Mouse (Mus musculus): Measurements from ENCODE around the gene Tmem132c. TPM values are rescaled to one million over a fixed set of nuclear protein-coding genes. Genes with fewer than 3 reads are reported as not detected.

Gene Tmem132c
- polyA plus RNA-seq, 1 experiment from 2014 or later: 1.7 TPM

DNA sequence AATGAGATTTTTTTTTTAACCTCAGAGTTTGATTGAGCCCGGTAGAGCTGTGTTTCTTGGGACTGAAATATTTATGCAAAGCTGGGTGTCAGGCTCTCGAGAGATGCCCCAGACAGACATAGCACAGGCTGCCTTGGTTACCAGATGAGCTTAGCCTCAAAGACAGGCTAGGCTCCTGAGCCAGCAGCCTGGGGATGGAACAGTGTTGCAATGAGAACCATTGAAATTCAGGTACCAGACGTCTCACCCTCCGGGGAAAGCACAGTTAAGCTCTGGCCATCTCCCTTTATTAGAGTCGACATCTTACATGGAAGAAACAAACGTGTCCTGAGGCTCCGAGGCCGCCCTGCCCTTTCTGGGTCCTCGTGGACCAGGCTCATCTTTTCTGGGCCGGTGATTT is 200.4 kb downstream of the Tmem132c start:
- no peaks in the 10 kb centered on the region for H3K4me1 ChIP-seq (replicated peaks; ENCODE audit: control insufficient read depth, insufficient read depth)
- no peaks in the 10 kb centered on the region for H3K27me3 ChIP-seq (ENCODE audit: control insufficient read depth, insufficient read depth, low read length)
- H3K9me3 ChIP-seq (ENCODE audit: control insufficient read depth, low read length): no peaks in the 10 kb centered on the region
- ATAC-seq (ENCODE audit: low FRiP score, low TSS enrichment): no peak
- no peak overlapping the region for H3K4me3 ChIP-seq (ENCODE audit: low read depth, low read length)
- H3K4me2 ChIP-seq (replicated peaks; ENCODE audit: low read depth): no peak overlapping the region
- no peaks in the 10 kb centered on the region for H3K36me3 ChIP-seq (ENCODE audit: control insufficient read depth, insufficient read depth, low read length)
- 61% methylated on average over 10 of the region's 10 CpGs for WGBS
- H3K9ac ChIP-seq (ENCODE audit: low read length): no peak overlapping the region
- TF ChIP-seq EP300 (optimal IDR thresholded peaks at IDR 0.05) (no peak), CTCF (IDR thresholded peaks at IDR 0.05; ENCODE audit: low read depth) (no peak)
- DNase-seq (ENCODE audit: low spot score): no peak
- no peak overlapping the region for H3K27ac ChIP-seq (replicated peaks)

DNA sequence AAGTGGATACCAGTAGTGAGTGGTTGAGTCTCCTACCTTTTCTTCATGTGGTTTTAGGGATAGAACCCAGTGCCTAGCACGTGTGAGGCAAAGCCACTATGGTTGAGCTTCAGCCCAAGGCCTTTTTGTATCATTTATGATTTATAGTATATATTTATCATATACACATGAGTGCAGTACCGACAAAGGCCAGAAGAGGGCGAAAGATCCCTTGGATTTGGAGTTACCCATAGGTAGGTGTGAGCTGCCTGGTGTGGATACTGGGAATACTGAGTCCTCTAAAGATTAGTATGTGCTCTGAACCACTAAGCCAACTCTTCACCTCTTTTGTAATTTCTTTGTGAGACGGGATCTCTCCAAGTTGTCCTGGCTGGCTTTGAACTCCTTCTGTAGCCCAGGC is 212.0 kb downstream of the Tmem132c start:
- 25% methylated on average over 4 of the region's 4 CpGs for WGBS
- H3K9ac ChIP-seq (ENCODE audit: low read length): no peak overlapping the region
- TF ChIP-seq CTCF (IDR thresholded peaks at IDR 0.05; ENCODE audit: low read depth) (peak; percentile 57), EP300 (optimal IDR thresholded peaks at IDR 0.05) (no peak)
- H3K4me1 ChIP-seq (replicated peaks; ENCODE audit: control insufficient read depth, insufficient read depth): no peaks in the 10 kb centered on the region
- no peak overlapping the region for H3K4me2 ChIP-seq (replicated peaks; ENCODE audit: low read depth)
- DNase-seq (ENCODE audit: low spot score) (peak; percentile 17), ATAC-seq (ENCODE audit: low FRiP score, low TSS enrichment) (no peak)
- H3K27ac ChIP-seq (replicated peaks): no peak overlapping the region
- no peak overlapping the region for H3K4me3 ChIP-seq (ENCODE audit: low read depth, low read length)
- H3K27me3 ChIP-seq (ENCODE audit: control insufficient read depth, insufficient read depth, low read length): no peaks in the 10 kb centered on the region
- H3K9me3 ChIP-seq (ENCODE audit: control insufficient read depth, low read length): no peaks in the 10 kb centered on the region
- no peaks in the 10 kb centered on the region for H3K36me3 ChIP-seq (ENCODE audit: control insufficient read depth, insufficient read depth, low read length)

DNA sequence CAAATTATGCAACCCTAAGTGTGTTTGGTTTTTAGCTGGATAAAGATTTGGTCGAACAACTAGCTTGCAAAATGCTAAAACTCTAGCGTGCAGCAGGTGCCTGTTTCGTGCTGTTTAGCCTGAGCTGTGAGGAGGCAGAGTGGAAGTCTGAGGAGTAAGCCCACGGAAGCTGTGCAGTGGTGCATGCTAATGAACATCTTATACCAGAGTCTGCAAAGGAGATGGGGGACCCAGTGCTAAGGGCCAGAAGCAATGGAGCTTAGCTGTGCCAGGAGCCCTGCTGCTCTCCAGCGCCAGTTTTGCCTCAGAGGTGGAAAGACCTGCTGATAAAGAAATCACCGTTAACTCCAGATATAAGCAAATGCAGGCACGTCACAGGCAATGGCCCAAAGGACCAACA is 212.5 kb downstream of the Tmem132c start:
- no peak for ATAC-seq (ENCODE audit: low FRiP score, low TSS enrichment)
- no peaks in the 10 kb centered on the region for H3K4me1 ChIP-seq (replicated peaks; ENCODE audit: control insufficient read depth, insufficient read depth)
- WGBS: 64% methylated on average over 7 of the region's 7 CpGs
- H3K4me3 ChIP-seq (ENCODE audit: low read depth, low read length): no peak overlapping the region
- no peak overlapping the region for H3K4me2 ChIP-seq (replicated peaks; ENCODE audit: low read depth)
- no peak for DNase-seq (ENCODE audit: low spot score)
- no peak overlapping the region for H3K27ac ChIP-seq (replicated peaks)
- H3K9ac ChIP-seq (ENCODE audit: low read length): no peak overlapping the region
- no peaks in the 10 kb centered on the region for H3K36me3 ChIP-seq (ENCODE audit: control insufficient read depth, insufficient read depth, low read length)
- no peaks in the 10 kb centered on the region for H3K27me3 ChIP-seq (ENCODE audit: control insufficient read depth, insufficient read depth, low read length)
- no peaks in the 10 kb centered on the region for H3K9me3 ChIP-seq (ENCODE audit: control insufficient read depth, low read length)
- TF ChIP-seq EP300 (optimal IDR thresholded peaks at IDR 0.05) (no peak), CTCF (IDR thresholded peaks at IDR 0.05; ENCODE audit: low read depth) (no peak)

DNA sequence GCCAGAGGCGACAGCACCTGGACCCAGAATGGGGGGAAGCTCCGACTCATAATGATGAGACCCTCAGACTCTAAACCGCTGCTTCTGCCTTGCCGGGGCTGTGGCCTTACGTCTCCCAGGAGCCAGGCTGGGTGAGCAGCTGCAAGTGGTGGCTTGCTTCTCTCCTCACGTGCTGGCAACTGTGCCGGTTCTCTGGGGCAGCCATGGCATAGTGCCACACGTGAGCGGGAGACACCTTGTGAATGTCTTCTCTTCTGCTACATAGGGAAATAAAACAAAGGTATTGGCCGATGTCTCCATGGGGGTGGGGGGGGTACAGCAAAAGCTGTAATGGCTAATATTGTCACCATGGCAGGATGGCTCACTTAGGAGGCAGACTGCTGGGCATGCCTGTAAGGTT is 214.5 kb downstream of the Tmem132c start:
- H3K4me1 ChIP-seq (replicated peaks; ENCODE audit: control insufficient read depth, insufficient read depth): no peaks in the 10 kb centered on the region
- no peak for DNase-seq (ENCODE audit: low spot score)

DNA sequence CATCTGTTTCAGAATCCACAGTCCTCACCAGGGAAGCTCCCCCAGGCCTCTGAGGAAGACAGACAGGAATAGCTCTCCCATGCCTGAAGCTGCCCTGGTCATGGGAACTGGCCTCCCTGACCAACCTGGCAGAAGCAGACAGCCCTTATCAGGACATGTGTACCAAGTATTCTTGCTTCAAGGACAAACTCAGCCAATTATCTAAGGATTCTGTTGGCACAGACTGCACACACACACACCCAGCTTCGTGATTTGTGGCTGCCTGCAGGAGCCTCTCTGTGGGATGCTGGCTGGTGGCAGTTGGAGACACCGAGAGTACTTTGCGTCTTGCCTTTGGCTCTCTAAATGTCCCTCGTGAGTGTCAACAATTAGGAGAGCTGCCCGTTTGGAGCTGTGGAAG is 226.5 kb downstream of the Tmem132c start:
- WGBS: 46% methylated on average over 5 of the region's 5 CpGs
- no peak for DNase-seq (ENCODE audit: low spot score)
- Histone ChIP-seq H3K9me3 (ENCODE audit: control insufficient read depth, low read length) (no peaks in the 10 kb centered on the region), H3K4me1 (replicated peaks; ENCODE audit: control insufficient read depth, insufficient read depth) (no peaks in the 10 kb centered on the region), H3K36me3 (ENCODE audit: control insufficient read depth, insufficient read depth, low read length) (no peaks in the 10 kb centered on the region), H3K9ac (ENCODE audit: low read length) (no peak overlapping the region), H3K27me3 (ENCODE audit: control insufficient read depth, insufficient read depth, low read length) (no peaks in the 10 kb centered on the region), H3K27ac (replicated peaks) (no peak overlapping the region), H3K4me2 (replicated peaks; ENCODE audit: low read depth) (no peak overlapping the region), H3K4me3 (ENCODE audit: low read depth, low read length) (no peak overlapping the region)
- ATAC-seq (ENCODE audit: low FRiP score, low TSS enrichment): no peak
- TF ChIP-seq CTCF (IDR thresholded peaks at IDR 0.05; ENCODE audit: low read depth): no peak
- no peak for TF ChIP-seq EP300 (optimal IDR thresholded peaks at IDR 0.05)

More for the DNA sequence above, 214.5 kb downstream of the Tmem132c start:
- Histone ChIP-seq H3K4me3 (ENCODE audit: low read depth, low read length) (no peak overlapping the region), H3K4me2 (replicated peaks; ENCODE audit: low read depth) (no peak overlapping the region), H3K36me3 (ENCODE audit: control insufficient read depth, insufficient read depth, low read length) (no peaks in the 10 kb centered on the region), H3K9me3 (ENCODE audit: control insufficient read depth, low read length) (no peaks in the 10 kb centered on the region), H3K27me3 (ENCODE audit: control insufficient read depth, insufficient read depth, low read length) (no peaks in the 10 kb centered on the region), H3K27ac (replicated peaks) (no peak overlapping the region), H3K9ac (ENCODE audit: low read length) (no peak overlapping the region)
- ATAC-seq (ENCODE audit: low FRiP score, low TSS enrichment): no peak
- WGBS: 83% methylated on average over 10 of the region's 10 CpGs
- TF ChIP-seq CTCF (IDR thresholded peaks at IDR 0.05; ENCODE audit: low read depth) (no peak), EP300 (optimal IDR thresholded peaks at IDR 0.05) (no peak)

DNA sequence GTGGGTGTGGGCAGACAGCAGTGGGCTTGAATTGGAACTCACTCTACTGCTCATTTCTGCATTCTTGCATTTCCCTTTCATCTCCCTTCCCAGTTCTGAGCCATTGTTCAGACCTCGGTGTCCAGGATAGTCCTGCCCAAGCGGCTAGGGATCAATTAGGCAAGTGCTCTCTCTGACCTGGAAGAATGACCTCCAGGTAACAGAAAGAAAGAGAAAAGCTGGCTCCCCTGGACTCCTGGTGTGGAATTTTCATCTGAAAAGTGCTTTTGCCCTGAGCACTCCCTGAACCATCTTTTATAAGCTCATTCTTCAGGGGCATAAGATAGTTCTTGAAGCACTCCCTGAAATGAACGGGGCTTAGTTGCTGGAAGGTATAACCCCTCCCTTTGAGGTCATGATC is 228.7 kb downstream of the Tmem132c start:
- ATAC-seq (ENCODE audit: low FRiP score, low TSS enrichment) (no peak), DNase-seq (ENCODE audit: low spot score) (no peak)
- WGBS: 39% methylated on average over 3 of the region's 3 CpGs
- no peaks in the 10 kb centered on the region for H3K27me3 ChIP-seq (ENCODE audit: control insufficient read depth, insufficient read depth, low read length)
- TF ChIP-seq CTCF (IDR thresholded peaks at IDR 0.05; ENCODE audit: low read depth): no peak
- TF ChIP-seq EP300 (optimal IDR thresholded peaks at IDR 0.05): no peak
- no peak overlapping the region for H3K27ac ChIP-seq (replicated peaks)
- H3K9ac ChIP-seq (ENCODE audit: low read length): no peak overlapping the region
- H3K4me1 ChIP-seq (replicated peaks; ENCODE audit: control insufficient read depth, insufficient read depth): no peaks in the 10 kb centered on the region
- no peak overlapping the region for H3K4me2 ChIP-seq (replicated peaks; ENCODE audit: low read depth)
- no peaks in the 10 kb centered on the region for H3K36me3 ChIP-seq (ENCODE audit: control insufficient read depth, insufficient read depth, low read length)
- no peaks in the 10 kb centered on the region for H3K9me3 ChIP-seq (ENCODE audit: control insufficient read depth, low read length)
- H3K4me3 ChIP-seq (ENCODE audit: low read depth, low read length): no peak overlapping the region

Measured in stomach, postnatal 0 days (tissue).